Mouse (Mus musculus) bone marrow macrophage, adult 2 months (primary cell): ENCODE results near the gene Ankzf1.

Source experiments
- CTCF ChIP-seq: IDR thresholded peaks from 2 replicates; pipeline ENCODE4 v1.5.1; 2012; ENCODE audit warnings: low read depth, mild to moderate bottlenecking, low read length, moderate library complexity
- POLR2A ChIP-seq: IDR thresholded peaks from 2 replicates; pipeline ENCODE4 v1.6.1; 2012; ENCODE audit warnings: mild to moderate bottlenecking, low read depth, low read length, borderline replicate concordance

- TF ChIP-seq CTCF (no peak), POLR2A (no peak)
Measured at GRCm38 (mm10) chr1:75218227-75219001, 26.5 kb downstream of the Ankzf1 start.
